Mouse (Mus musculus) limb, embryonic 15.5 days (tissue): ENCODE results near the gene Frmpd4. TPM values are rescaled to one million over a fixed set of nuclear protein-coding genes. Genes with fewer than 3 reads are reported as not detected.

Experiments
- ATAC-seq: fragments of 200-750 bp; cut with Nextera tagmentation; 2 replicates; pipeline ENCODE4 v1.8.0; 2017; ENCODE audit warnings: low read depth, moderate TSS enrichment; ENCODE audit not compliant: insufficient number of reproducible peaks, low FRiP score, low TSS enrichment
- H3K27ac ChIP-seq: fragments of 300-500 bp; sonication (generic); 2 replicates; pipeline ENCODE4 v1.5.1; 2015; ENCODE audit warnings: moderate library complexity, mild to moderate bottlenecking, inconsistent platforms
- H3K27me3 ChIP-seq: fragments of 300-500 bp; sonication (generic); 2 replicates; pipeline ENCODE4 v1.6.1; 2015; ENCODE audit warnings: inconsistent platforms
- H3K36me3 ChIP-seq: fragments of 300-500 bp; sonication (generic); 2 replicates; pipeline ENCODE4 v1.6.1; 2015; ENCODE audit warnings: inconsistent platforms
- H3K4me1 ChIP-seq: fragments of 300-500 bp; sonication (generic); 2 replicates; pipeline ENCODE4 v1.6.1; 2015; ENCODE audit warnings: inconsistent platforms
- H3K4me2 ChIP-seq: fragments of 300-500 bp; sonication (generic); 2 replicates; pipeline ENCODE4 v1.6.1; 2015; ENCODE audit warnings: mild to moderate bottlenecking, inconsistent platforms
- H3K4me3 ChIP-seq: fragments of 300-500 bp; sonication (generic); 2 replicates; pipeline ENCODE4 v1.5.1; 2015; ENCODE audit warnings: mild to moderate bottlenecking, inconsistent platforms
- H3K9ac ChIP-seq: fragments of 300-500 bp; sonication (generic); 2 replicates; pipeline ENCODE4 v1.6.1; 2015; ENCODE audit warnings: inconsistent platforms
- H3K9me3 ChIP-seq: fragments of 300-500 bp; sonication (generic); 2 replicates; pipeline ENCODE4 v1.6.1; 2016; ENCODE audit warnings: inconsistent platforms
- WGBS: fragments of 180-500 bp; shearing (Covaris S2); methylation state at CpG from one replicate; pipeline ENCODE4 v1.1.7; 2015; 5-methylcytosine and 5-hydroxymethylcytosine counted together
- polyA plus RNA-seq: library from polyadenylated mRNA; unstranded; fragments of >200 nt; fragmentation: Nextera tagmentation; extraction: Ambion mirVana; gene quantifications from 2 replicates; pipeline ENCODE4 v1.2.1, GENCODE M21; 2015

Gene Frmpd4
- polyA plus RNA-seq: 0.29 and 0.55 TPM in 2 replicates

DNA sequence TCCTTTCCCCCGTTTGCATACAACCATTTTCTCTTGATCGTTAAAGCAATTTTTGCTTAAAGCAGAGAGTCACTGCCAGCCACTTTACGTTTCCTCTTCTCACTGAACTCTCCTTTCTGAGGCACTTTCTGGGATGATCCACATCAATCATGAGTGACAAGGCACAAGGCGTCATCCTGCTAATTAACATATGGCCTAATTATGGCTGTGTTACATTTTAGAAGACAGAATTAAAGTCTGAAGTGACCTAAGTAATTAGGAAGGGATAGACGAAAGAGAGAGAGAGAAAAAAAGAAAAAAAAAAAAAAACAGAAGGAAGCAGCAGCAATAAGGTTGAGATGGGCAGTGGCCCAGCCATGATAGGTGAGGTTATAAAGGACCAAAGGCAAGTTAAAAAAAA, at the start of gene Frmpd4:
Gene Frmpd4 (minus strand): TSS at position 101 of the 400 bp plus-strand sequence.
- 63% methylated on average over 5 of the region's 5 CpGs for WGBS
- H3K4me2 ChIP-seq: no peak within 1 kb of the TSS
- no peaks in the 10 kb centered on the region for H3K9me3 ChIP-seq

GRCm38 (mm10) chrX:168595193-168595592, 18.2 kb upstream of the Frmpd4 start:
- Histone ChIP-seq H3K9ac (no peak overlapping the region), H3K4me1 (no peaks in the 10 kb centered on the region), H3K9me3 (no peaks in the 10 kb centered on the region), H3K36me3 (no peaks in the 10 kb centered on the region), H3K27me3 (0 out of 2 replicates have a peak, but pooled peaks cover 5% of the 10 kb centered on the region), H3K4me3 (no peak overlapping the region), H3K4me2 (no peak overlapping the region), H3K27ac (no peak overlapping the region)
- no peak for ATAC-seq
- WGBS: 66% methylated on average over 5 of the region's 5 CpGs

More for the DNA sequence above, at the start of gene Frmpd4:
- Histone ChIP-seq H3K4me1 (no peaks in the 10 kb centered on the region), H3K4me3 (no peak within 1 kb of the TSS), H3K9ac (no peak within 1 kb of the TSS), H3K27ac (no peak within 1 kb of the TSS), H3K36me3 (no peaks in the 10 kb centered on the region), H3K27me3 (0 out of 2 replicates have a peak, but pooled peaks cover 3% of the 10 kb centered on the region)
- no peak for ATAC-seq

GRCm38 (mm10) chrX:168584303-168584702, 7.3 kb upstream of the Frmpd4 start:
- Histone ChIP-seq H3K4me1 (no peaks in the 10 kb centered on the region), H3K27ac (no peak overlapping the region), H3K4me2 (no peak overlapping the region), H3K4me3 (no peak overlapping the region), H3K36me3 (no peaks in the 10 kb centered on the region), H3K9me3 (no peaks in the 10 kb centered on the region), H3K9ac (no peak overlapping the region), H3K27me3 (no peaks in the 10 kb centered on the region)
- WGBS: 65% methylated on average over 1 of the region's 1 CpGs
- ATAC-seq: no peak

DNA sequence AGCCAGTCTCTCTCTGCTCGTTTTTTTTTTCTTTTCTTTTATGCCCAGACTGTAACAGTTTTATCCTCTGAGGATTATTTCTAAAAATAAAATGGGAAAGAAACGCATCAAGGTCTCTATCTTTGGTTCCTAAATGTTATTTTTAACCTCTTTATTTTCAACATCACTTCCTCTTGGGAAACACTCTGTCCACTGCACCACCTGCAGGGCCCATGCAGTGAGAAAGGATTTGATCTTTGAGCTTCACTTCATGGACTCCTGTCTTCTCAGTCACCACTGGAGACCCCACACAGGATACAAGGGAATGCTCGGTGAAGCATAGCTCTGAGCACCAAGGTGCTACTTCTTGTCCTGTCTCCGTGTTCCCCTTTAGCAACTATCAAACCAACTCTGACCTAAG, 5.2 kb downstream of the Frmpd4 start:
- H3K9me3 ChIP-seq: no peaks in the 10 kb centered on the region

GRCm38 (mm10) chrX:168569231-168569630, 7.8 kb downstream of the Frmpd4 start:
- Histone ChIP-seq H3K4me3 (no peak overlapping the region), H3K36me3 (no peaks in the 10 kb centered on the region), H3K4me2 (no peak overlapping the region), H3K9me3 (no peaks in the 10 kb centered on the region), H3K27ac (no peak overlapping the region), H3K27me3 (0 out of 2 replicates have a peak, but pooled peaks cover 2% of the 10 kb centered on the region), H3K9ac (no peak overlapping the region), H3K4me1 (no peaks in the 10 kb centered on the region)
- 81% methylated on average over 5 of the region's 5 CpGs for WGBS
- ATAC-seq: no peak

More for the DNA sequence above, 5.2 kb downstream of the Frmpd4 start:
- H3K27ac ChIP-seq: no peak overlapping the region
- no peak overlapping the region for H3K4me2 ChIP-seq
- no peaks in the 10 kb centered on the region for H3K36me3 ChIP-seq
- no peak for ATAC-seq
- H3K27me3 ChIP-seq: 0 out of 2 replicates have a peak, but pooled peaks cover 5% of the 10 kb centered on the region
- 65% methylated on average over 4 of the region's 4 CpGs for WGBS
- H3K9ac ChIP-seq: no peak overlapping the region
- no peaks in the 10 kb centered on the region for H3K4me1 ChIP-seq
- no peak overlapping the region for H3K4me3 ChIP-seq

DNA sequence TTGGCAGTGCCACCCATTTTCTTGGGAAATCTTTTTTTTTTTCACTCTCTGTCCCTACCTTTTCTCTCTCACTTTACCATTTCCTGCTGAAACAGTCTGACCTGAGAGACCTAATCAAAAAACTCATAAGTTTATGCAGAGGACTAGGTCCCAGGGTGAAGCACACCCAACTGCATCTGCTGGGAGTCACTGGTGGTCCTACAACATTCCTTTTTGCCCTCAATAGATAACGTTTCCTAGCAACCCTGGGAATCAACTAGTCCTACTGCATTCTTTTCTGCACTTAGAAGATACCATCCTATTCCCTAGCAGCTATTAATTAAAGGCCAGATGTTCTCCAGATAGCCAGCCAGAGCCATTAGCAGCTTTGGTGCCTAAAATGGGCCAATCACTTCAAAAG, 71.8 kb downstream of the Frmpd4 start:
- Histone ChIP-seq H3K9ac (no peak overlapping the region), H3K27me3 (no peaks in the 10 kb centered on the region), H3K9me3 (0 out of 2 replicates have a peak, but pooled peaks cover 3% of the 10 kb centered on the region), H3K36me3 (no peaks in the 10 kb centered on the region), H3K4me2 (no peak overlapping the region), H3K4me1 (no peaks in the 10 kb centered on the region), H3K27ac (no peak overlapping the region), H3K4me3 (no peak overlapping the region)
- no peak for ATAC-seq
- 32% methylated on average over 1 of the region's 1 CpGs for WGBS

DNA sequence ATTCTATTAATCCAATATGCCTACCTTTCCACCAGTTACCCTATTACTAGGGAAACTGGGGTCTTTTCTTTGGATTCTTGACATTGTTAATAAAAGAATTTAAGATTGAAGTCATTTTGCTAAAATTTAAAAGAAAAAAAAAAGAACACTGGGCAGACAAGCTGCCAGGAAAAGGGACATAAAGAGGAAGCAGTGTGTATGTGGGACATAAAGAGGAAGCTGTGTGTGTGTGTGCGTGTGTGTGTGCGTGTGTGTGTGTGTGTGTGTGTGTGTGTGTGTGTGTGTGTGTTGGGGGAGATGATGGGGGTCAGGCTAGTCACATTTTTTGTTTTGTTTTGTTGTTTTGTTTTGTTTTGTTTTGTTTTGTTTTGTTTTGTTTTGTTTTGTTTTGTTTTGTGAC, 121.8 kb downstream of the Frmpd4 start:
- no peak for ATAC-seq
- Histone ChIP-seq H3K36me3 (no peaks in the 10 kb centered on the region), H3K27ac (no peak overlapping the region), H3K4me2 (no peak overlapping the region), H3K27me3 (no peaks in the 10 kb centered on the region), H3K4me3 (no peak overlapping the region), H3K9ac (no peak overlapping the region), H3K9me3 (no peaks in the 10 kb centered on the region), H3K4me1 (no peaks in the 10 kb centered on the region)
- WGBS: 74% methylated on average over 2 of the region's 2 CpGs

GRCm38 (mm10) chrX:168431206-168431605, 145.8 kb downstream of the Frmpd4 start:
- Histone ChIP-seq H3K4me3 (no peak overlapping the region), H3K9ac (no peak overlapping the region), H3K27me3 (peaks cover 7% of the 10 kb centered on the region; the same call in 1 of the 2 replicates), H3K9me3 (no peaks in the 10 kb centered on the region), H3K27ac (no peak overlapping the region), H3K36me3 (no peaks in the 10 kb centered on the region), H3K4me2 (no peak overlapping the region), H3K4me1 (no peaks in the 10 kb centered on the region)
- no peak for ATAC-seq
- 48% methylated on average over 1 of the region's 1 CpGs for WGBS

DNA sequence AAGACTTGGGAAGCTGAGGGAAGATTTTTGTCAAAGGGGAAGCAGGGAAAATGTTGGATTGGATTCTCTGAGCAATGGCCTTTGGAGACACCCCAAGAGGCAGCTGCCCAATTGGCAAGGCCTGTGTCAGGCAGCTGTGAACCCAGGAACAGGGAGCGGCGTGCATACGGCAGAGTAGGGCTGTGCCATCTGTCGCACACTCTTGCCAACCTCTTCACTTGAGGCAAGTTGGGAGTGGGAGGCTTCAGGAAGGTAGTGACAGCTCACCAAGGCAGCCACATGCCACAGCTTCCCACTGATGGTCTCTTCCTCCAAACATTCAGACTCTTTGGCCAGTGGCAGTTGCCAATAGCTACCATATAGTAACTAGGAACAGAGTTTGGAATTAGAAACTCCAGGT, 147.2 kb downstream of the Frmpd4 start:
- no peaks in the 10 kb centered on the region for H3K9me3 ChIP-seq
- H3K4me2 ChIP-seq: no peak overlapping the region
- no peaks in the 10 kb centered on the region for H3K4me1 ChIP-seq
- H3K4me3 ChIP-seq: no peak overlapping the region
- WGBS: 69% methylated on average over 4 of the region's 4 CpGs
- no peaks in the 10 kb centered on the region for H3K36me3 ChIP-seq
- ATAC-seq: no peak
- H3K9ac ChIP-seq: no peak overlapping the region
- no peak overlapping the region for H3K27ac ChIP-seq
- peaks cover 7% of the 10 kb centered on the region; the same call in 1 of the 2 replicates for H3K27me3 ChIP-seq

- H3K4me2 ChIP-seq: no peak overlapping the region
- H3K27ac ChIP-seq: no peak overlapping the region
- no peak overlapping the region for H3K9ac ChIP-seq
- 0 out of 2 replicates have a peak, but pooled peaks cover 5% of the 10 kb centered on the region for H3K27me3 ChIP-seq
- H3K9me3 ChIP-seq: no peaks in the 10 kb centered on the region
- no peaks in the 10 kb centered on the region for H3K36me3 ChIP-seq
- no peak for ATAC-seq
- H3K4me3 ChIP-seq: no peak overlapping the region
- no peaks in the 10 kb centered on the region for H3K4me1 ChIP-seq
- 21% methylated on average over 3 of the region's 3 CpGs for WGBS
Observed at GRCm38 (mm10) chrX:168415403-168415802, 161.6 kb downstream of the Frmpd4 start.

DNA sequence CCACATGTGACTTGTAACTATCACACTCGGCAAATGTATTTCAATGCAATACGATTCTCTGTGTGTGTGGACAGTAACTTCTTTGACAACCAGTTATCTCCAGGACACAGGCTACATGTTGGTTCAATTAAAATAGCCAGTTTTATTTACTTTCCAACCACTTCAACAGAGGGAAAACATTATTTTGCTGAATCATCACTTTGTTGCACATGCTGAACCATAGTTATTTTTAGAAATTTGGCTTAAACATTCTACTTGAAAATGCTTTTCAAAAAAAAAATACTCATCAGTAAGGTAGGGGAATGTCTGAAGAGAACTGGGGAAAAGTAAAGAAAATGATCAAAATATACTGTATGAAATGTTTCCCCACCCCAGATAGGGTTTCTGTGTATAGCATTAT, 173.5 kb downstream of the Frmpd4 start:
- Histone ChIP-seq H3K9ac (no peak overlapping the region), H3K27me3 (no peaks in the 10 kb centered on the region), H3K27ac (no peak overlapping the region), H3K4me2 (no peak overlapping the region), H3K9me3 (no peaks in the 10 kb centered on the region), H3K4me1 (no peaks in the 10 kb centered on the region), H3K36me3 (no peaks in the 10 kb centered on the region), H3K4me3 (no peak overlapping the region)
- ATAC-seq: no peak
- 76% methylated on average over 2 of the region's 2 CpGs for WGBS

DNA sequence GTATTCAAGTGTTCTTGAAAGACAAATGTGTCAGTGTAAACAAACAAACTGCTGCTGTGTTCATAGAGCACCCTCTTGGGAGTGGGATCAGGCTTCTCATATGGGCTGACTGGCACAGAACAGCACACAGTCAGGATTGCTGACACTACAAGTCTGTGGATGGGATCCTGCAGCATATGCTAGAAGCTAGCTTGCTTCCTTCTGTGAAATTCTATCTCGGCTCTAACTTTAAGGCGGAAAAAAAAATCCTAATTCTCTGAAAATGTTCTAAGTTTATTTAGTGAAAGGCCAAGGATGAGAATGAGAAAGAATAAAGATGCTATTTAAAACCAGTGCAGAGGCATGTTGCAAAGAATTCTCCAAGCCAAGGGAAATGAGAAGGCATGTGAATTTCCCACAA, 226.6 kb downstream of the Frmpd4 start:
- Histone ChIP-seq H3K27ac (no peak overlapping the region), H3K27me3 (peaks cover 3% of the 10 kb centered on the region; the same call in 1 of the 2 replicates), H3K36me3 (no peaks in the 10 kb centered on the region), H3K4me1 (no peaks in the 10 kb centered on the region), H3K9ac (no peak overlapping the region), H3K4me3 (no peak overlapping the region), H3K4me2 (no peak overlapping the region), H3K9me3 (no peaks in the 10 kb centered on the region)
- 74% methylated on average over 2 of the region's 2 CpGs for WGBS
- no peak for ATAC-seq
